Mouse (Mus musculus) kidney, embryonic 14.5 days (tissue): ENCODE data around the gene Apex1. TPM values are rescaled to one million over a fixed set of nuclear protein-coding genes. Genes with fewer than 3 reads are reported as not detected.
A peak's percentile ranks its signal among the peaks of the same experiment; 100 is the strongest.
"Not testable (repeated sequence)": the region's sequence is repeated elsewhere in the genome, so short reads cannot be mapped to it uniquely, and the experiment has no call there.

Experiments used
- ATAC-seq: fragments of 200-750 bp; cut with Nextera tagmentation; 2 replicates; pipeline ENCODE4 v1.8.0; 2017; ENCODE audit warnings: moderate number of reproducible peaks, mild to moderate bottlenecking, moderate TSS enrichment, moderate library complexity; ENCODE audit not compliant: low FRiP score, low TSS enrichment
- H3K27ac ChIP-seq: fragments of 300-500 bp; sonication (generic); 2 replicates; pipeline ENCODE4 v1.5.1; 2014; ENCODE audit warnings: low read depth, mild to moderate bottlenecking, low read length, moderate library complexity, mixed read lengths
- H3K27me3 ChIP-seq: fragments of 300-500 bp; sonication (generic); 2 replicates; pipeline ENCODE4 v1.6.1; 2014; ENCODE audit warnings: mild to moderate bottlenecking, low read length; ENCODE audit not compliant: control insufficient read depth, insufficient read depth
- H3K36me3 ChIP-seq: fragments of 300-500 bp; sonication (generic); 2 replicates; pipeline ENCODE4 v1.6.1; 2014; ENCODE audit warnings: low read length, mixed read lengths; ENCODE audit not compliant: control insufficient read depth, insufficient read depth
- H3K4me1 ChIP-seq: fragments of 300-500 bp; sonication (generic); 2 replicates; pipeline ENCODE4 v1.6.1; 2014; ENCODE audit warnings: low read length, mixed read lengths; ENCODE audit not compliant: control insufficient read depth, insufficient read depth
- H3K4me2 ChIP-seq: fragments of 300-500 bp; sonication (generic); replicated peaks from 2 replicates; pipeline ENCODE4 v1.6.1; 2014; ENCODE audit warnings: low read depth, mild to moderate bottlenecking, low read length
- H3K4me3 ChIP-seq: fragments of 300-500 bp; sonication (generic); 2 replicates; pipeline ENCODE4 v1.5.1; 2014; ENCODE audit warnings: mild to moderate bottlenecking, low read length
- H3K9ac ChIP-seq: fragments of 300-500 bp; sonication (generic); 2 replicates; pipeline ENCODE4 v1.6.1; 2014; ENCODE audit warnings: low read depth, mild to moderate bottlenecking, low read length, moderate library complexity
- H3K9me3 ChIP-seq: fragments of 300-500 bp; sonication (generic); 2 replicates; pipeline ENCODE4 v1.6.1; 2016; ENCODE audit warnings: low read length; ENCODE audit not compliant: control insufficient read depth
- WGBS: fragments of 180-500 bp; shearing (Covaris S2); extraction: QIAGEN DNeasy Blood & Tissue Kit; methylation state at CpG from one replicate; pipeline ENCODE4 v1.1.7; 2014; 5-methylcytosine and 5-hydroxymethylcytosine counted together
- polyA plus RNA-seq: library from polyadenylated mRNA; unstranded; fragments of >200 nt; fragmentation: Nextera tagmentation; extraction: Ambion mirVana; gene quantifications from 2 replicates; pipeline ENCODE4 v1.2.1, GENCODE M21; 2014

Gene Apex1
- polyA plus RNA-seq, 1 experiment from 2014 or later, result 354 TPM

DNA sequence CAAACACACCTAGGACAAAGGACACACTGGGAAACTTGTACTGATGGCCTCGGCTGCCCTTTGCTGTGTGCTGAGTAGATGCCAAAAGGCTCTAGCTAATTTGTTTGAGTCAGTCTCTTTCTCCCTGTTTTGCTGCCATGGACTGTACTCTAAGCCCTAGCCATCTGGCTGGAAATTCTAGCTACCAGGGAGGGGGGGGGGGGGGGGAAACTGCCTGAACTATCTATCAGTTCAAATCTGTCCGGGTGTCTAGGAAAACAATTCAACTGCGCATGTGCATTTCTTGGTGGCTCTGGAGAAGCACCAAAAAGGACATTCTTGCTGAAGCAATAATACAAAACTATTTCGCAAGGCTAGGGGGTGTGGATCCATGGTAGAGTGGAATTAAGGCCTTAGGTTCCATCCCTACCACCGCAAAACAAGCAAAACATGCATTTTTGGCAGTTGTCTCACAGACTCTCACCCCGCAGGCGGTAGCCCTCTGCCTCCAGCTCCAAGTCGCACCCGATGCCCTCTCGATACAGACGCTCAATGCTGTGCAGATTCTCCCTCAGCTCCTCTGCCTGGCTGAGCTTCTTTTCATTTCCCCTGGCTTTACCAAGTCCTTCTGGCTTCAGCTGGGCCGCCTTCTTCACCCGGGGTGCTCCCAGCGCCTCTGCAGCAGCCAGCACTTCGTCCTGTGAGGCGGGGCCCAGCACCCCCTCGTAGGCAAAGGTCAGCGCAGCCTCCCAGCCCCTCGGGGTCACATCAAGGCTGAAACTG, 28.6 kb upstream of the Apex1 start:
- 9% methylated on average over 19 of the region's 19 CpGs for WGBS
- no peaks in the 10 kb centered on the region for H3K36me3 ChIP-seq
- no peak overlapping the region for H3K27ac ChIP-seq
- H3K9me3 ChIP-seq, result no peaks in the 10 kb centered on the region
- H3K4me1 ChIP-seq, result no peaks in the 10 kb centered on the region
- ATAC-seq, result peak; percentile 53; the same call in 1 of the 2 replicates
- peak overlapping the region; percentile 42 for H3K9ac ChIP-seq
- H3K4me3 ChIP-seq, result peak overlapping the region; percentile 42
- peak overlapping the region; percentile 90 for H3K4me2 ChIP-seq
- peaks cover 8% of the 10 kb centered on the region for H3K27me3 ChIP-seq

- 17% methylated on average over 23 of the region's 23 CpGs for WGBS
- peak overlapping the region; percentile 42 for H3K4me3 ChIP-seq
Measured at GRCm38 (mm10) chr14:50896747-50897373, 27.9 kb upstream of the Apex1 start.

DNA sequence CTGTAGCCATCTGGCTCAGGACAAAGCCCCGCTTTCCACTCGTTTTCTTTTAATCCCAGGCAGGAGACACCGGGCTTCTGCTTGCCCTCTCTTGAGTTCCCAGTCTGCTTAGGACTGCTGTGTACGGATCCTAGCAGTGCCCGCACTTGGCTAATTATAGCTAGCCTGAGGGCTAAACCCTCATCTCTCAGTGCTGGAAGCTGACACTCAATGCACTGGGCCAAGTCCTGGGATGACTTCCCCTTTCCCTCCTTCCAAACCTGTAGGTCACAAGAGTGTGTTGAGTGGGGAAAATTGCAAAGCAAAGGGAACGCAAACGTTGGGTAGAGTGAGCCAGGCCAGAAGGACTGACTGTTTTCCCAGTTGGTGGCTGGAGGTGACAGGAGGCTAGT, 27.4 kb upstream of the Apex1 start, which contains the start of gene Klhl33:
Gene Klhl33, minus strand, starts transcription at position 134 of the 392 bp plus-strand sequence.
- Histone ChIP-seq H3K4me1 (no peaks in the 10 kb centered on the region), H3K27me3 (peaks cover 8% of the 10 kb centered on the region)
- 44% methylated on average over 7 of the region's 7 CpGs for WGBS

More at GRCm38 (mm10) chr14:50896747-50897373, 27.9 kb upstream of the Apex1 start:
- 0 out of 2 replicates have a peak, but pooled peaks have one; percentile 42 for ATAC-seq
- Histone ChIP-seq H3K27me3 (peaks cover 8% of the 10 kb centered on the region), H3K9ac (peak overlapping the region; percentile 42), H3K4me1 (no peaks in the 10 kb centered on the region), H3K9me3 (no peaks in the 10 kb centered on the region), H3K4me2 (peak overlapping the region; percentile 90), H3K27ac (no peak overlapping the region), H3K36me3 (no peaks in the 10 kb centered on the region)

GRCm38 (mm10) chr14:50897992-50898391, 26.8 kb upstream of the Apex1 start:
- not testable (repeated sequence) for H3K4me3 ChIP-seq, H3K36me3 ChIP-seq, H3K4me2 ChIP-seq, H3K9me3 ChIP-seq, ATAC-seq, H3K27ac ChIP-seq, H3K9ac ChIP-seq, H3K4me1 ChIP-seq, H3K27me3 ChIP-seq
- 91% methylated on average over 2 of the region's 2 CpGs for WGBS

More for the DNA sequence above, 27.4 kb upstream of the Apex1 start, which contains the start of gene Klhl33:
- no peak for ATAC-seq
- no peaks in the 10 kb centered on the region for H3K36me3 ChIP-seq
- H3K9ac ChIP-seq, result peak within 1 kb of the TSS; percentile 42
- peak within 1 kb of the TSS; percentile 42 for H3K4me3 ChIP-seq
- no peak within 1 kb of the TSS for H3K27ac ChIP-seq
- peak within 1 kb of the TSS; percentile 90 for H3K4me2 ChIP-seq
- H3K9me3 ChIP-seq, result no peaks in the 10 kb centered on the region

- Histone ChIP-seq H3K36me3 (no peaks in the 10 kb centered on the region), H3K27ac (no peak overlapping the region), H3K9ac (peak overlapping the region; percentile 47; the same call in 1 of the 2 replicates), H3K4me1 (no peaks in the 10 kb centered on the region), H3K4me3 (peak overlapping the region; percentile 35), H3K9me3 (no peaks in the 10 kb centered on the region), H3K27me3 (no peaks in the 10 kb centered on the region), H3K4me2 (peak overlapping the region; percentile 43)
- ATAC-seq, result peak; percentile 88
- WGBS, result 3% methylated on average over 26 of the region's 26 CpGs
Measured at GRCm38 (mm10) chr14:50903973-50904827, 20.6 kb upstream of the Apex1 start.

GRCm38 (mm10) chr14:50904828-50905129, 20.0 kb upstream of the Apex1 start:
- H3K9me3 ChIP-seq, result no peaks in the 10 kb centered on the region
- ATAC-seq, result no peak
- no peaks in the 10 kb centered on the region for H3K4me1 ChIP-seq
- no peak overlapping the region for H3K9ac ChIP-seq
- no peaks in the 10 kb centered on the region for H3K36me3 ChIP-seq
- no peak overlapping the region for H3K4me3 ChIP-seq
- H3K27me3 ChIP-seq, result no peaks in the 10 kb centered on the region
- WGBS, result 82% methylated on average over 4 of the region's 4 CpGs
- H3K27ac ChIP-seq, result no peak overlapping the region
- no peak overlapping the region for H3K4me2 ChIP-seq

DNA sequence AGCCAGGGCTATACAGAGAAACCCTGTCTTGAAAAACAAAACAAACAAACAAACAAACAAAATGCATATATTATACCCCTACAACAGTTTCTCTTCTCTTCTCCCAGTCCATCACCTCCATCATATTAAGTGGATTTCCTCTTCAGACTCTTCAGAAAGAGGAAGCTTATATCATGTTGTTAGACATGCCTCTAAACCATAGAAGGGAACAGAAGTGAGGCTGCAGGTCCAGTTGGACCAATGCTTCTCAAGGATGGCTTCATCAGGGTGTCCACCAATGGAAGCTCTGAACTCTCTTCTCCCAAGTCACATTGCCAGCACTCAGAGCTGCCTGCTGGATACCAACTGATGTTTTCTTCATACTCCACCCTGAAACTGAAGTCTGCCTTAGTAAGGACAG, 19.4 kb upstream of the Apex1 start:
- not testable (repeated sequence) for H3K36me3 ChIP-seq, H3K4me3 ChIP-seq, H3K4me1 ChIP-seq, H3K9me3 ChIP-seq, H3K4me2 ChIP-seq, H3K27ac ChIP-seq, H3K9ac ChIP-seq, ATAC-seq, H3K27me3 ChIP-seq

DNA sequence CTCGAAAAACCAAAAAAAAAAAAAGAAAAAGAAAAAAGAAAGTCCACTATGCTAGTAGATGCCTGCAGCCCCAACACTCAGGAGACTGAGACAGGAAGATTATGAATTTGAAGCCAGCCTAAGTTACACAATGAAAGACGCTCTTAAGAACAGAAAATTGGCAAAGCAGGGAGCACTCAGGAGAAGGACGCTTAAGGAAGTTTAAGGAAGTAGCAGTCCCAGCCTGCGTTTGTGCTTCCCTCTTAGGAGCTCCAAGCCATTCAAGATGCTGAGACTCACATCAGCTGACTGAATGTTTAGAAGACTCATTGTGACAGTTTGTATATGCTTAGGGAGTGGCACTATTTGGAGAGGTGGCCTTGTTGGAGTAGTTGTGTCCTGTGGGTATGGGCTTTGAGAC, 16.6 kb upstream of the Apex1 start:
- H3K4me1 ChIP-seq, result no peaks in the 10 kb centered on the region
- no peak overlapping the region for H3K9ac ChIP-seq
- no peaks in the 10 kb centered on the region for H3K9me3 ChIP-seq
- 81% methylated on average over 4 of the region's 4 CpGs for WGBS
- ATAC-seq, result no peak
- no peaks in the 10 kb centered on the region for H3K27me3 ChIP-seq
- no peak overlapping the region for H3K4me2 ChIP-seq
- H3K27ac ChIP-seq, result no peak overlapping the region
- H3K36me3 ChIP-seq, result peaks cover 9% of the 10 kb centered on the region; the same call in 1 of the 2 replicates
- H3K4me3 ChIP-seq, result no peak overlapping the region
